Mouse (Mus musculus): ENCODE measurements at regions not wholly inside any gene's neighbourhood (a gene's known extent, or its start where the extent isn't known, plus 50 kb on each side); places are given as distances from the start of the nearest gene placed in this dataset.

DNA sequence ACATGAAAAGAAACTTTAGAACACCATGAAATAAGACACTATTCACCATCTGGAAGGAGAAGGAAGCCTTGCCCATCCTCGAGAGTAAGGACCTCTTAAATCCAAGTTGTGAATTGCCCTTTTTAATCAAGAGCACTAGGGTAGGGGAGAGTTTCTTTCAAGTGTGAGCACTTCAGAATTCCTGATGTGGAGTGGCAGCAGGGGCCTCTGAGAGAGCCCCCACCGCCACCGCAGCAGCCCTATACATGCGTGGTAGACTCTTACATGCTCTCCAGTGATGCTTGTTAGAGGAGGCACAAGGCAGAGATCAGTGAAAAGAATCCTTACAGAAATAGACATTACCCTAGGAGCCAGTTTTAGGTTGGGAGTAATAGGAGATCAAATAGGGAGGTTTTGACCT, 1041.0 kb upstream of the Map3k7 start:
- TF ChIP-seq CTCF (IDR thresholded peaks at IDR 0.05; ENCODE audit: control insufficient read depth, insufficient read depth, insufficient replicate concordance, low read depth, low read length) (no peak), POLR2A (IDR thresholded peaks at IDR 0.05; ENCODE audit: control insufficient read depth, low read depth, low read length) (no peak)
